Mouse (Mus musculus) granulocyte monocyte progenitor cell, adult 5-6 weeks (primary cell): Measurements from ENCODE around the gene Zfp809. TPM values are rescaled to one million over a fixed set of nuclear protein-coding genes. Genes with fewer than 3 reads are reported as not detected.

Source experiments
- ATAC-seq: replicated peaks from 2 replicates; pipeline ENCODE4 v1.8.0; 2016; ENCODE audit warnings: mild to moderate bottlenecking, moderate TSS enrichment, inconsistent platforms; ENCODE audit not compliant: poor library complexity, severe bottlenecking
- total RNA-seq, 2 experiments: library from RNA; stranded (forward) in 1 of 2; stranded (reverse) in 1 of 2; fragments of 200-712, 200-1000 nt in 1 of 2; fragments of >200 nt in 1 of 2; fragmentation: Nextera tagmentation in 1 of 2; gene quantifications; 2 replicates each; pipeline ENCODE4 v1.2.3; 2014 to 2017

The Zfp809 gene
- total RNA-seq, 2 experiments from 2014 or later: 20.4 to 54.9 TPM

- ATAC-seq: no peak
These were observed 34.5 kb downstream of the Zfp809 start for GRCm38 (mm10) chr9:22260092-22260422.

GRCm38 (mm10) chr9:22261594-22261993 is 36.1 kb downstream of the Zfp809 start:
- ATAC-seq: peak; percentile 48

DNA sequence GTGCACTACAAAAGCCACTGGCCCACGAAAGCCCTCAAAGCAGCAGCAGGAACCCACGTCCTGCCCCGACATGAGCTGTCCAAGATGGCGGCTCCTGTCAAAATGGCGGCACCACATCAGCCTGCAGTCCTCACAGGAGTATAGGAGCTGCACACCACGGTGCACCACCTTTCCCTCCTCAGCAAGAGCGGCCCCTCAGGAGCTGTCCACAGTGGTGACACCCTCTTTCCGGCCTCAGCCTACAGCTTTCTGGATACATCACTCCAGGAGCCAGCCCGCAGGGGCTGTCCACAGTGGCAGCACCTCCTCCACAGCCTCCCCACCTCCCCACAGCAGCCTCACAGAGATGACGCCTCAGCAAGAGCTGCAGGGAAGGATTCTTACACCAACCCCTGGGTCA is 37.1 kb downstream of the Zfp809 start:
- ATAC-seq: no peak

DNA sequence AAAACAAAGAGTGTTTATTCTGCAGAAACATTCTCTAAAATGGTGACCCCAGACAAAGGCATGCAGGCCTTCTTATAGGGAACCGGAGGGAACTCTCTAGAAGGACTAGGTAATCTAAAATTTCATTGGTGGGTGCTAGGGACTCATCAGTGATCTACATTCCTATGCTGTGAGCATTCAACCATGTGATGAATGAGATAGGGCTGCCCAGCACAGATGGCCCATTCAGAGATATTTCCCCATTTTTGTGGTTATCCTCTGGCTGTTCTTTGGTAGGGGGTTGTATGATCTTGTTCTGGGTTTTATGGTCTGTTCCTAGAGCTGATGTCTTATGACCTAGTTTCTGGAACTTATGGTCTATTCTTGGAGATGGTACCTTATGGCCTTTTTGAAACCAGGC is 43.4 kb downstream of the Zfp809 start:
- no peak for ATAC-seq

- no peak for ATAC-seq
These were observed 53.2 kb downstream of the Zfp809 start for GRCm38 (mm10) chr9:22278733-22279132.

Other genes starting within 250 kb of the Zfp809 start
- gene Rgl3, start 236.3 kb upstream of the Zfp809 start, total RNA-seq (2014; fragmentation: Nextera tagmentation): not detected in 2 replicates
- not detected in 2 replicates for gene Rgl3, start 236.3 kb upstream of the Zfp809 start, total RNA-seq (2017)
- gene Ccdc151, start 223.1 kb upstream of the Zfp809 start, total RNA-seq (2014; fragmentation: Nextera tagmentation): not detected in 2 replicates
- not detected in 2 replicates for gene Ccdc151, start 223.1 kb upstream of the Zfp809 start, total RNA-seq (2017)
- gene Prkcsh, start 222.9 kb upstream of the Zfp809 start, total RNA-seq (2014; fragmentation: Nextera tagmentation): 61.4 and 68.4 TPM in 2 replicates
- 127 and 144 TPM in 2 replicates for gene Prkcsh, start 222.9 kb upstream of the Zfp809 start, total RNA-seq (2017)
- not detected in 2 replicates for gene Elavl3, start 173.7 kb upstream of the Zfp809 start, total RNA-seq (2014; fragmentation: Nextera tagmentation)
- 0.31 TPM in 1 of 2 replicates, not detected in the other for gene Elavl3, start 173.7 kb upstream of the Zfp809 start, total RNA-seq (2017)
- not detected in 2 replicates for gene Gm49318, start 154.5 kb upstream of the Zfp809 start, total RNA-seq (2014; fragmentation: Nextera tagmentation)
- gene Gm49318, start 154.5 kb upstream of the Zfp809 start, total RNA-seq (2017): not detected in 2 replicates
- gene Zfp653, start 154.3 kb upstream of the Zfp809 start, total RNA-seq (2014; fragmentation: Nextera tagmentation): 6.2 and 8.7 TPM in 2 replicates
- gene Zfp653, start 154.3 kb upstream of the Zfp809 start, total RNA-seq (2017): 5.8 and 9.3 TPM in 2 replicates
- 21.1 and 29.5 TPM in 2 replicates for gene Ecsit, start 140.3 kb upstream of the Zfp809 start, total RNA-seq (2014; fragmentation: Nextera tagmentation)
- gene Ecsit, start 140.3 kb upstream of the Zfp809 start, total RNA-seq (2017): 28.2 and 30.3 TPM in 2 replicates
- not detected in 2 replicates for gene Cnn1, start 126.5 kb upstream of the Zfp809 start, total RNA-seq (2014; fragmentation: Nextera tagmentation)
- not detected in 2 replicates for gene Cnn1, start 126.5 kb upstream of the Zfp809 start, total RNA-seq (2017)
- 93.9 and 132 TPM in 2 replicates for gene Elof1, start 108.5 kb upstream of the Zfp809 start, total RNA-seq (2014; fragmentation: Nextera tagmentation)
- 47.3 and 56.3 TPM in 2 replicates for gene Elof1, start 108.5 kb upstream of the Zfp809 start, total RNA-seq (2017)
- 3.9 and 4.7 TPM in 2 replicates for gene Acp5, start 90.0 kb upstream of the Zfp809 start, total RNA-seq (2014; fragmentation: Nextera tagmentation)
- gene Acp5, start 90.0 kb upstream of the Zfp809 start, total RNA-seq (2017): 1.6 and 4.6 TPM in 2 replicates
- gene Pigyl, start 68.9 kb upstream of the Zfp809 start, total RNA-seq (2014; fragmentation: Nextera tagmentation): 17.3 and 28.7 TPM in 2 replicates
- gene Pigyl, start 68.9 kb upstream of the Zfp809 start, total RNA-seq (2017): 26.6 and 29.3 TPM in 2 replicates
- not detected in 2 replicates for gene Zfp872, start 37.6 kb upstream of the Zfp809 start, total RNA-seq (2014; fragmentation: Nextera tagmentation)
- not detected in 2 replicates for gene Zfp872, start 37.6 kb upstream of the Zfp809 start, total RNA-seq (2017)
- 1.3 and 3.1 TPM in 2 replicates for gene Zfp599, start 34.2 kb downstream of the Zfp809 start, total RNA-seq (2014; fragmentation: Nextera tagmentation)
- 8.9 and 10.3 TPM in 2 replicates for gene Zfp599, start 34.2 kb downstream of the Zfp809 start, total RNA-seq (2017)
- 10.4 and 17.4 TPM in 2 replicates for gene Zfp810, start 81.9 kb downstream of the Zfp809 start, total RNA-seq (2014; fragmentation: Nextera tagmentation)
- gene Zfp810, start 81.9 kb downstream of the Zfp809 start, total RNA-seq (2017): 9.4 and 16.3 TPM in 2 replicates
- gene Anln, start 163.5 kb downstream of the Zfp809 start, total RNA-seq (2014; fragmentation: Nextera tagmentation): 40.1 and 40.4 TPM in 2 replicates
- 55.3 and 59.9 TPM in 2 replicates for gene Anln, start 163.5 kb downstream of the Zfp809 start, total RNA-seq (2017)
- gene 9530077C05Rik, start 185.8 kb downstream of the Zfp809 start, total RNA-seq (2014; fragmentation: Nextera tagmentation): 2.1 TPM in 1 of 2 replicates, not detected in the other
- gene 9530077C05Rik, start 185.8 kb downstream of the Zfp809 start, total RNA-seq (2017): 2.0 and 2.1 TPM in 2 replicates
- gene Gm17545, start 228.6 kb downstream of the Zfp809 start, total RNA-seq (2014; fragmentation: Nextera tagmentation): not detected in 2 replicates
- gene Gm17545, start 228.6 kb downstream of the Zfp809 start, total RNA-seq (2017): not detected in 2 replicates
- gene Rp9, start 244.0 kb downstream of the Zfp809 start, total RNA-seq (2014; fragmentation: Nextera tagmentation): 80.0 and 88.0 TPM in 2 replicates
- gene Rp9, start 244.0 kb downstream of the Zfp809 start, total RNA-seq (2017): 164 and 168 TPM in 2 replicates